Mouse (Mus musculus) small intestine, adult 2 months (tissue): Measurements from ENCODE around the gene Gm45713. TPM values are rescaled to one million over a fixed set of nuclear protein-coding genes. Genes with fewer than 3 reads are reported as not detected.

ENCODE experiments used
- H3K27ac ChIP-seq: fragments of 200-500 bp; 2 replicates; pipeline ENCODE4 v1.5.1; 2012; ENCODE audit warnings: low read depth, low read length, control low read depth, inconsistent platforms; ENCODE audit not compliant: insufficient read depth
- H3K27me3 ChIP-seq: fragments of 200-500 bp; 2 replicates; pipeline ENCODE4 v1.6.1; 2012; ENCODE audit warnings: mild to moderate bottlenecking, moderate library complexity, low read length, inconsistent platforms; ENCODE audit not compliant: control insufficient read depth, insufficient read depth
- H3K36me3 ChIP-seq: fragments of 200-500 bp; 2 replicates; pipeline ENCODE4 v1.6.1; 2012; ENCODE audit warnings: mild to moderate bottlenecking, low read length, control low read depth, inconsistent platforms; ENCODE audit not compliant: control insufficient read depth, insufficient read depth
- H3K4me1 ChIP-seq: fragments of 200-500 bp; 2 replicates; pipeline ENCODE4 v1.6.1; 2012; ENCODE audit warnings: low read length, inconsistent platforms, mixed read lengths; ENCODE audit not compliant: control insufficient read depth, insufficient read depth, insufficient read length
- H3K4me3 ChIP-seq: fragments of 200-500 bp; 2 replicates; pipeline ENCODE4 v1.5.1; 2012; ENCODE audit warnings: low read depth, mild to moderate bottlenecking, control low read depth, inconsistent platforms, low read length, moderate library complexity
- CTCF ChIP-seq: fragments of 200-500 bp; IDR thresholded peaks from 2 replicates; pipeline ENCODE4 v1.5.1; 2012; ENCODE audit warnings: low read depth, mild to moderate bottlenecking, control low read depth, inconsistent platforms, low read length, moderate library complexity, mixed read lengths; ENCODE audit not compliant: insufficient replicate concordance, insufficient read length; ENCODE audit errors: extremely low read depth
- POLR2A ChIP-seq: fragments of 200-500 bp; IDR thresholded peaks from 2 replicates; pipeline ENCODE4 v1.6.1; 2012; ENCODE audit warnings: low read depth, mild to moderate bottlenecking, control low read depth, inconsistent platforms, low read length, moderate library complexity
- WGBS: fragments of 180-500 bp; shearing (Covaris S2); methylation state at CpG from one replicate; pipeline ENCODE4 v1.1.7; 2018; 5-methylcytosine and 5-hydroxymethylcytosine counted together
- polyA plus RNA-seq: library from polyadenylated mRNA; depleted of rRNA; stranded (reverse); fragments of >200 nt; gene quantifications from 2 replicates; pipeline ENCODE4 v1.2.3, GENCODE M21; 2012; rRNA removed

Gene Gm45713
- polyA plus RNA-seq, 1 experiment = 1.5 TPM

GRCm38 (mm10) chr7:45078513-45078912 lies 57.5 kb downstream of the Gm45713 start:
- no peak overlapping the region for H3K27ac ChIP-seq
- H3K36me3 ChIP-seq = peaks cover 31% of the 10 kb centered on the region
- peaks cover 6% of the 10 kb centered on the region; the same call in 1 of the 2 replicates for H3K4me1 ChIP-seq
- H3K27me3 ChIP-seq = no peaks in the 10 kb centered on the region
- H3K4me3 ChIP-seq = no peak overlapping the region
- 25% methylated on average over 9 of the region's 9 CpGs for WGBS
- TF ChIP-seq POLR2A (no peak), CTCF (peak; percentile 89; the same call in 1 of the 2 replicates)

GRCm38 (mm10) chr7:45077829-45078228 lies 58.2 kb downstream of the Gm45713 start:
- H3K27ac ChIP-seq = no peak overlapping the region
- TF ChIP-seq CTCF (no peak), POLR2A (no peak)
- H3K36me3 ChIP-seq = peaks cover 31% of the 10 kb centered on the region
- WGBS = 96% methylated on average over 2 of the region's 2 CpGs
- H3K4me3 ChIP-seq = no peak overlapping the region
- peaks cover 2% of the 10 kb centered on the region; the same call in 1 of the 2 replicates for H3K4me1 ChIP-seq
- no peaks in the 10 kb centered on the region for H3K27me3 ChIP-seq

GRCm38 (mm10) chr7:45077322-45077721 lies 58.7 kb downstream of the Gm45713 start:
- H3K4me1 ChIP-seq = no peaks in the 10 kb centered on the region; the same call in 1 of the 2 replicates
- no peak for TF ChIP-seq POLR2A
- no peak for TF ChIP-seq CTCF
- peaks cover 31% of the 10 kb centered on the region for H3K36me3 ChIP-seq
- H3K27me3 ChIP-seq = no peaks in the 10 kb centered on the region
- H3K4me3 ChIP-seq = no peak overlapping the region
- no peak overlapping the region for H3K27ac ChIP-seq
- WGBS = 95% methylated on average over 14 of the region's 14 CpGs

DNA sequence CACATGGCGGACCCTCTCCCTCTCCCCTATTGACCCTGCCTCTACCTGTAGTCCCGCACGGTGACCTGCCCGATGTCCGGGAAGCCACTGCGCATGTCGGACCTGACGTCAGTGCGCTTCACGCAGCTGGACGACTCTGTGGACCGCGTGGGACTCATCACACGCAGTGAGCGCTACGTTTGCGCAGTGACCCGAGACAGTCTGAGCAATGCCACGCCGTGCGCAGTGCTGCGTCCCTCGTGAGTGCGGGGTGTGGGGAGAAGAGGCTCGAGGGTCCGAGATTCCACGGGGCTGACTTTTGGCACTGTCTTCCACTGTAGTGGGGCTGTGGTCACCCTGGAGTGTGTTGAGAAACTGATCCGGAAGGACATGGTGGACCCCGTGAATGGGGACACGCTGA lies 59.5 kb downstream of the Gm45713 start:
- Histone ChIP-seq H3K27ac (no peak overlapping the region), H3K36me3 (peaks cover 31% of the 10 kb centered on the region), H3K4me3 (no peak overlapping the region), H3K27me3 (no peaks in the 10 kb centered on the region), H3K4me1 (no peaks in the 10 kb centered on the region; the same call in 1 of the 2 replicates)
- 92% methylated on average over 30 of the region's 30 CpGs for WGBS
- TF ChIP-seq POLR2A (no peak), CTCF (no peak)

Other genes starting within 250 kb of the Gm45713 start
- gene Med25, start 243.5 kb downstream of the Gm45713 start, polyA plus RNA-seq = 85.8 and 208 TPM in 2 replicates
- gene Fuz, start 240.2 kb downstream of the Gm45713 start, polyA plus RNA-seq = 15.8 and 27.5 TPM in 2 replicates
- gene Ap2a1, start 206.7 kb downstream of the Gm45713 start, polyA plus RNA-seq = 49.8 and 85.2 TPM in 2 replicates
- gene Tsks, start 193.0 kb downstream of the Gm45713 start, polyA plus RNA-seq = not detected in 2 replicates
- gene Cpt1c, start 161.4 kb downstream of the Gm45713 start, polyA plus RNA-seq = 5.2 and 7.6 TPM in 2 replicates
- 50.0 and 68.6 TPM in 2 replicates for gene Prmt1, start 149.7 kb downstream of the Gm45713 start, polyA plus RNA-seq
- 52.9 and 91.0 TPM in 2 replicates for gene Irf3, start 138.6 kb downstream of the Gm45713 start, polyA plus RNA-seq
- 10.1 and 16.3 TPM in 2 replicates for gene Bcl2l12, start 137.5 kb downstream of the Gm45713 start, polyA plus RNA-seq
- 39.8 and 73.0 TPM in 2 replicates for gene Scaf1, start 119.9 kb downstream of the Gm45713 start, polyA plus RNA-seq
- gene Rras, start 118.3 kb downstream of the Gm45713 start, polyA plus RNA-seq = 49.3 and 67.9 TPM in 2 replicates
- gene Prr12, start 83.3 kb downstream of the Gm45713 start, polyA plus RNA-seq = 8.1 and 13.2 TPM in 2 replicates
- 39.3 and 92.7 TPM in 2 replicates for gene Nosip, start 73.8 kb downstream of the Gm45713 start, polyA plus RNA-seq
- 81.7 and 172 TPM in 2 replicates for gene Prrg2, start 73.6 kb downstream of the Gm45713 start, polyA plus RNA-seq
- 40.0 and 49.9 TPM in 2 replicates for gene Rcn3, start 44.0 kb downstream of the Gm45713 start, polyA plus RNA-seq
- 47.9 and 78.3 TPM in 2 replicates for gene Fcgrt, start 32.4 kb downstream of the Gm45713 start, polyA plus RNA-seq
- 159 and 207 TPM in 2 replicates for gene Rps11, start 11.8 kb downstream of the Gm45713 start, polyA plus RNA-seq
- 1,193 and 1,266 TPM in 2 replicates for gene Rpl13a, start 7.5 kb downstream of the Gm45713 start, polyA plus RNA-seq
- gene Flt3l, start 201 bp upstream of the Gm45713 start, polyA plus RNA-seq = 22.1 and 45.8 TPM in 2 replicates
- gene Pih1d1, start 18.1 kb upstream of the Gm45713 start, polyA plus RNA-seq = 25.3 and 48.5 TPM in 2 replicates
- 133 and 253 TPM in 2 replicates for gene Aldh16a1, start 18.4 kb upstream of the Gm45713 start, polyA plus RNA-seq
- gene Slc17a7, start 27.7 kb upstream of the Gm45713 start, polyA plus RNA-seq = 0.03 and 0.09 TPM in 2 replicates
- not detected in 2 replicates for gene Gfy, start 43.3 kb upstream of the Gm45713 start, polyA plus RNA-seq
- gene Pth2, start 44.8 kb upstream of the Gm45713 start, polyA plus RNA-seq = not detected in 2 replicates
- not detected in 2 replicates for gene Ccdc155, start 68.7 kb upstream of the Gm45713 start, polyA plus RNA-seq
- gene Dkkl1, start 75.9 kb upstream of the Gm45713 start, polyA plus RNA-seq = 0.24 and 0.84 TPM in 2 replicates
- gene Tead2, start 79.5 kb upstream of the Gm45713 start, polyA plus RNA-seq = 8.0 and 32.2 TPM in 2 replicates
- gene Cd37, start 102.9 kb upstream of the Gm45713 start, polyA plus RNA-seq = 33.4 and 63.6 TPM in 2 replicates
- gene Slc6a16, start 104.9 kb upstream of the Gm45713 start, polyA plus RNA-seq = not detected in 2 replicates
- gene Slc6a21, start 141.3 kb upstream of the Gm45713 start, polyA plus RNA-seq = not detected in 2 replicates
- 101 and 257 TPM in 2 replicates for gene Trpm4, start 197.5 kb upstream of the Gm45713 start, polyA plus RNA-seq
- gene Hrc, start 199.1 kb upstream of the Gm45713 start, polyA plus RNA-seq = 0.14 and 0.46 TPM in 2 replicates
- 15.4 and 63.9 TPM in 2 replicates for gene Ppfia3, start 230.8 kb upstream of the Gm45713 start, polyA plus RNA-seq
- 2.9 and 4.0 TPM in 2 replicates for gene Lin7b, start 234.4 kb upstream of the Gm45713 start, polyA plus RNA-seq